Mouse (Mus musculus) myocyte (in vitro differentiated cells): ENCODE results near the gene Cyba. TPM values are rescaled to one million over a fixed set of nuclear protein-coding genes. Genes with fewer than 3 reads are reported as not detected.

ENCODE experiments used
- H3K27me3 ChIP-seq: one replicate; pipeline ENCODE4 v1.6.1; 2011; ENCODE audit not compliant: control insufficient read depth, insufficient read depth, insufficient read length
- H3K36me3 ChIP-seq: one replicate; pipeline ENCODE4 v1.6.1; 2011; ENCODE audit not compliant: control insufficient read depth, insufficient read depth
- H3K4me2 ChIP-seq: one replicate; pipeline ENCODE4 v1.6.1; 2011; ENCODE audit warnings: low read depth, control low read depth
- H3K4me3 ChIP-seq: one replicate; pipeline ENCODE4 v1.5.1; 2011; ENCODE audit warnings: mild to moderate bottlenecking, control low read depth, moderate library complexity
- H3K79me2 ChIP-seq: one replicate; pipeline ENCODE4 v1.6.1; 2011; ENCODE audit not compliant: control insufficient read depth, insufficient read depth
- H3ac ChIP-seq: one replicate; pipeline ENCODE4 v1.6.1; 2011; ENCODE audit not compliant: control insufficient read depth, insufficient read length
- CEBPB ChIP-seq: IDR thresholded peaks from 2 replicates; pipeline ENCODE4 v1.6.1; 2011; ENCODE audit warnings: mild to moderate bottlenecking, moderate library complexity; ENCODE audit not compliant: poor library complexity, insufficient read depth, severe bottlenecking
- E2F4 ChIP-seq: IDR thresholded peaks from one replicate; pipeline ENCODE4 v1.6.1; 2011; ENCODE audit warnings: mild to moderate bottlenecking, control low read depth, moderate library complexity; ENCODE audit not compliant: insufficient read depth
- MAX ChIP-seq: IDR thresholded peaks from one replicate; pipeline ENCODE4 v1.6.1; 2011; ENCODE audit warnings: low read depth, mild to moderate bottlenecking, control low read depth
- MYOD1 ChIP-seq, 3 experiments: IDR thresholded peaks; one replicate each; pipeline ENCODE4 v1.6.1; 2011; ENCODE audit warnings: control low read depth in 2 of 3, low read depth in 2 of 3, mild to moderate bottlenecking in 2 of 3, moderate library complexity in 1 of 3; ENCODE audit not compliant: insufficient read length in 2 of 3, control insufficient read depth in 1 of 3
- MYOG ChIP-seq, 3 experiments: IDR thresholded peaks; one replicate each; pipeline ENCODE4 v1.6.1; 2011; ENCODE audit warnings: control low read depth in 2 of 3, low read depth in 2 of 3, mild to moderate bottlenecking in 2 of 3; ENCODE audit not compliant: insufficient read length in 2 of 3, control insufficient read depth in 1 of 3, insufficient read depth in 1 of 3
- POLR2A ChIP-seq: IDR thresholded peaks from one replicate; pipeline ENCODE4 v1.6.1; 2011; ENCODE audit warnings: low read depth, mild to moderate bottlenecking, control low read depth, moderate library complexity; ENCODE audit not compliant: insufficient read length
- POLR2AphosphoS2 ChIP-seq: IDR thresholded peaks from one replicate; pipeline ENCODE4 v1.6.1; 2011; ENCODE audit warnings: low read depth, control low read depth; ENCODE audit not compliant: insufficient read length
- REST ChIP-seq: IDR thresholded peaks from one replicate; pipeline ENCODE4 v1.6.1; 2011; ENCODE audit warnings: mild to moderate bottlenecking, control low read depth, moderate library complexity; ENCODE audit not compliant: insufficient read depth, insufficient read length
- SRF ChIP-seq: IDR thresholded peaks from one replicate; pipeline ENCODE4 v1.6.1; 2011; ENCODE audit warnings: low read depth; ENCODE audit not compliant: control insufficient read depth, insufficient read length
- TCF12 ChIP-seq: IDR thresholded peaks from one replicate; pipeline ENCODE4 v1.6.1; 2011; ENCODE audit warnings: mild to moderate bottlenecking, control low read depth; ENCODE audit not compliant: poor library complexity, insufficient read depth, severe bottlenecking
- TCF3 ChIP-seq: IDR thresholded peaks from one replicate; pipeline ENCODE4 v1.6.1; 2011; ENCODE audit warnings: low read depth, control low read depth; ENCODE audit not compliant: insufficient read length
- USF1 ChIP-seq: IDR thresholded peaks from one replicate; pipeline ENCODE4 v1.6.1; 2011; ENCODE audit warnings: low read depth, mild to moderate bottlenecking, control low read depth, moderate library complexity
- polyA plus RNA-seq: library from polyadenylated mRNA; unstranded; fragments of >200 nt; fragmentation: generic; extraction: Trizol; gene quantifications from one replicate; pipeline ENCODE4 v1.2.1, GENCODE M21; 2012; ENCODE audit warnings: missing spikeins

The Cyba gene
- polyA plus RNA-seq, 1 experiment, result not detected

- Histone ChIP-seq H3K36me3 (no peaks in the 10 kb centered on the region), H3K4me3 (no peak overlapping the region), H3ac (no peak overlapping the region), H3K4me2 (no peak overlapping the region), H3K79me2 (no peaks in the 10 kb centered on the region), H3K27me3 (no peaks in the 10 kb centered on the region)
- no peak for TF ChIP-seq MAX
- TF ChIP-seq USF1, result no peak
- no peak for TF ChIP-seq TCF3
- TF ChIP-seq TCF12, result no peak
- no peak for TF ChIP-seq REST
- no peak for TF ChIP-seq MYOD1 (IDR thresholded peaks at IDR 0.05; ENCODE audit: control insufficient read depth in 1 of 3, insufficient read length in 2 of 3, low read depth in 2 of 3)
- TF ChIP-seq POLR2A, result no peak
- no peak for TF ChIP-seq E2F4
- no peak for TF ChIP-seq POLR2AphosphoS2
- TF ChIP-seq CEBPB, result no peak
- no peak for TF ChIP-seq SRF
- TF ChIP-seq MYOG (IDR thresholded peaks at IDR 0.05; ENCODE audit: control insufficient read depth in 1 of 3, insufficient read depth in 1 of 3, insufficient read length in 2 of 3, low read depth in 2 of 3), result no peak
Measured at GRCm38 (mm10) chr8:122423659-122424058, 9.1 kb downstream of the Cyba start.

GRCm38 (mm10) chr8:122423217-122423616 is 9.5 kb downstream of the Cyba start:
- H3K36me3 ChIP-seq, result no peaks in the 10 kb centered on the region
- H3K79me2 ChIP-seq, result no peaks in the 10 kb centered on the region
- H3K4me3 ChIP-seq, result no peak overlapping the region
- H3K27me3 ChIP-seq, result no peaks in the 10 kb centered on the region
- no peak overlapping the region for H3K4me2 ChIP-seq
- H3ac ChIP-seq, result no peak overlapping the region
- peak in 2 of 3 experiments; percentile 41 to 77 for TF ChIP-seq MYOD1 (IDR thresholded peaks at IDR 0.05; ENCODE audit: control insufficient read depth in 1 of 3, insufficient read length in 2 of 3, low read depth in 2 of 3)
- no peak for TF ChIP-seq POLR2A
- TF ChIP-seq USF1, result no peak
- no peak for TF ChIP-seq POLR2AphosphoS2
- TF ChIP-seq MYOG (IDR thresholded peaks at IDR 0.05; ENCODE audit: control insufficient read depth in 1 of 3, insufficient read depth in 1 of 3, insufficient read length in 2 of 3, low read depth in 2 of 3), result peak in 2 of 3 experiments; percentile 60 to 76
- no peak for TF ChIP-seq CEBPB
- TF ChIP-seq REST, result no peak

- H3ac ChIP-seq, result no peak within 1 kb of the TSS
- H3K27me3 ChIP-seq, result no peaks in the 10 kb centered on the region
- TF ChIP-seq POLR2A, result no peak
- no peak for TF ChIP-seq CEBPB
- no peak for TF ChIP-seq TCF12
- no peaks in the 10 kb centered on the region for H3K36me3 ChIP-seq
- no peak within 1 kb of the TSS for H3K4me2 ChIP-seq
- H3K79me2 ChIP-seq, result no peaks in the 10 kb centered on the region
- no peak within 1 kb of the TSS for H3K4me3 ChIP-seq
Measured at GRCm38 (mm10) chr8:122421376-122422070, 11.2 kb downstream of the Cyba start, which contains the start of gene Il17c. Gene Il17c (plus strand): TSS chr8:122422020.

GRCm38 (mm10) chr8:122419881-122420555 is 12.7 kb downstream of the Cyba start:
- no peak overlapping the region for H3K4me3 ChIP-seq
- H3K27me3 ChIP-seq, result no peaks in the 10 kb centered on the region
- H3ac ChIP-seq, result no peak overlapping the region
- TF ChIP-seq MAX (no peak), POLR2A (no peak), POLR2AphosphoS2 (no peak)
- no peak overlapping the region for H3K4me2 ChIP-seq
- H3K79me2 ChIP-seq, result no peaks in the 10 kb centered on the region
- no peaks in the 10 kb centered on the region for H3K36me3 ChIP-seq

- TF ChIP-seq E2F4, result no peak
- no peak for TF ChIP-seq MYOG (IDR thresholded peaks at IDR 0.05; ENCODE audit: control insufficient read depth in 1 of 3, insufficient read depth in 1 of 3, insufficient read length in 2 of 3, low read depth in 2 of 3)
- TF ChIP-seq REST, result no peak
- no peak for TF ChIP-seq POLR2A
- TF ChIP-seq SRF, result no peak
- no peak for TF ChIP-seq TCF12
- no peak for TF ChIP-seq CEBPB
- TF ChIP-seq TCF3, result no peak
- no peak for TF ChIP-seq POLR2AphosphoS2
- no peak for TF ChIP-seq MAX
- TF ChIP-seq MYOD1 (IDR thresholded peaks at IDR 0.05; ENCODE audit: control insufficient read depth in 1 of 3, insufficient read length in 2 of 3, low read depth in 2 of 3), result no peak
- TF ChIP-seq USF1, result no peak
- Histone ChIP-seq H3K27me3 (no peaks in the 10 kb centered on the region), H3K4me3 (no peak overlapping the region), H3K36me3 (peaks cover 6% of the 10 kb centered on the region), H3ac (no peak overlapping the region), H3K79me2 (no peaks in the 10 kb centered on the region), H3K4me2 (no peak overlapping the region)
Measured at GRCm38 (mm10) chr8:122415554-122415953, 17.2 kb downstream of the Cyba start.
